Mouse (Mus musculus) heart, adult 2 months (tissue): ENCODE measurements around the gene Scai. TPM values are rescaled to one million over a fixed set of nuclear protein-coding genes. Genes with fewer than 3 reads are reported as not detected.

ENCODE experiments used
- DNase-seq, 2 experiments: peaks; one replicate each; pipeline ENCODE4 v3.0.0; 2021
- H3K27ac ChIP-seq: fragments of 200-600 bp; 2 replicates; pipeline ENCODE4 v1.8.1; 2022
- H3K27me3 ChIP-seq: fragments of 200-500 bp; 2 replicates; pipeline ENCODE4 v1.6.1; 2012; ENCODE audit warnings: mild to moderate bottlenecking, low read length, inconsistent platforms, mixed read lengths; ENCODE audit not compliant: control insufficient read depth, insufficient read depth
- H3K36me3 ChIP-seq: fragments of 200-500 bp; 2 replicates; pipeline ENCODE4 v1.6.1; 2012; ENCODE audit warnings: low read length, inconsistent platforms; ENCODE audit not compliant: control insufficient read depth, insufficient read depth
- H3K4me1 ChIP-seq: fragments of 200-500 bp; 2 replicates; pipeline ENCODE4 v1.6.1; 2011; ENCODE audit warnings: low read length; ENCODE audit not compliant: control insufficient read depth, insufficient read depth
- H3K4me3 ChIP-seq: fragments of 200-600 bp; 2 replicates; pipeline ENCODE4 v1.8.1; 2022
- H3K79me2 ChIP-seq: fragments of 200-500 bp; replicated peaks from 2 replicates; pipeline ENCODE4 v1.6.1; 2012; ENCODE audit warnings: mild to moderate bottlenecking, inconsistent platforms, low read length, moderate library complexity, mixed read lengths; ENCODE audit not compliant: control insufficient read depth, insufficient read depth
- H3K9ac ChIP-seq: fragments of 200-500 bp; 2 replicates; pipeline ENCODE4 v1.6.1; 2012; ENCODE audit warnings: low read depth, mild to moderate bottlenecking, control low read depth, inconsistent platforms, low read length, mixed read lengths
- CTCF ChIP-seq: fragments of 200-600 bp; IDR thresholded peaks from 2 replicates; pipeline ENCODE4 v1.8.1; 2022; ENCODE audit warnings: antibody characterized with exemption, mild to moderate bottlenecking, moderate library complexity
- EP300 ChIP-seq: fragments of 200-500 bp; IDR thresholded peaks from 2 replicates; pipeline ENCODE4 v1.6.1; 2011; ENCODE audit warnings: low read depth, low read length, control low read depth; ENCODE audit not compliant: insufficient read depth
- POLR2A ChIP-seq: fragments of 200-500 bp; IDR thresholded peaks from 2 replicates; pipeline ENCODE4 v1.6.1; 2011; ENCODE audit warnings: mild to moderate bottlenecking, low read depth, low read length, control low read depth; ENCODE audit not compliant: insufficient read depth
- WGBS: fragments of 180-500 bp; shearing (Covaris S2); methylation state at CpG from one replicate; pipeline ENCODE4 v1.1.7; 2018; 5-methylcytosine and 5-hydroxymethylcytosine counted together
- intact Hi-C: fragments of 180-260 bp; cut with DNase I; formaldehyde crosslinking; loops from one replicate; pipeline ENCODE4 v1.15.1; 2025
- polyA plus RNA-seq: library from polyadenylated mRNA; depleted of rRNA; stranded (reverse); fragments of >200 nt; gene quantifications from 2 replicates; pipeline ENCODE4 v1.2.3, GENCODE M21; 2012
- total RNA-seq, 2 experiments: library from RNA; stranded (reverse); gene quantifications; 2 replicates each; pipeline ENCODE4 v1.2.3; 2021

The Scai gene
- total and polyA plus RNA-seq, 3 experiments = 1.4 to 4.1 (median 2.9) TPM

DNA sequence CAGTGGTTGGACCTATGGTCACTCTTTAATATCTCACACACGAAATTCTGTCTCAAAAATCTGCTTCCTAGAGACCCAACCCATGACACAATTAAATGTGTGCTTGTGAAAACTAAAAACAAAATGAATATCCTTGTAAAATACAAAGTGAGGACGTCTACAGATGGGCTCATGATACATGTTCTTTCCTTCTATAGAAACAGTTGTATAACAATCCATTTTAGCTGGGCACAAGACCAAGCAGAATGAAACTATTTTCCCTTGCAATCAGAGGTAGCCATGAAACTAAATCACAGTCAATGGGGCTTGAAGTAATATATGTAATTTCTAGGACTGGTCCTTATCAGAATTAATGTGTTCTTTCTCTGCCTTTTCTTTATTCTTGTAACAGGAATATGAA is 39.6 kb downstream of the Scai start:
- no peak for DNase-seq
- intact Hi-C loops = no loop called here
- 70% methylated on average over 2 of the region's 2 CpGs for WGBS
- no peaks in the 10 kb centered on the region for H3K79me2 ChIP-seq
- H3K9ac ChIP-seq = no peak overlapping the region
- no peak for TF ChIP-seq POLR2A
- TF ChIP-seq EP300 = no peak
- no peak for TF ChIP-seq CTCF
- no peak overlapping the region for H3K27ac ChIP-seq
- no peaks in the 10 kb centered on the region; the same call in 1 of the 2 replicates for H3K4me1 ChIP-seq
- H3K4me3 ChIP-seq = no peak overlapping the region
- no peaks in the 10 kb centered on the region for H3K36me3 ChIP-seq
- no peaks in the 10 kb centered on the region for H3K27me3 ChIP-seq

DNA sequence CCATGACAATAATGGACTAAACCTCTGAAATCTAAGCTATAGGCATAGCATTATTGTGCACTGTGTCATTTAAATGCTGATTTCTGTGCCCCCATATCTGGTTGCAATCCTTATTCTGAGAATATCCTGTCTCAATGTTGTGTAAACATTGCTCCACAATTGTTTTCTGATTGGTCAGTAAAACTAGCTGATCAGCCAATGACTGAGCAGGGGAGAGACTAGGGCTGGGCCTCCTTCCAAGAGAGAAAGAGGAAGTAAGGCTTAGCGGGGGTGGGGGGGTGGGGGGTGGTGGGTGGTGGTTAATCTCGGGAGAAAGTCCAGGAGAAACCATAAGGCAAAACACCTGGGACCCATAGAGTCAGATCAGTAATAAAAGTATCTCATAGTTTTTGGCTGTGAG is 42.5 kb downstream of the Scai start:
- DNase-seq = no peak
- no peak overlapping the region for H3K27ac ChIP-seq
- H3K79me2 ChIP-seq = no peaks in the 10 kb centered on the region
- 13% methylated on average over 2 of the region's 2 CpGs for WGBS
- H3K36me3 ChIP-seq = no peaks in the 10 kb centered on the region
- no peaks in the 10 kb centered on the region; the same call in 1 of the 2 replicates for H3K4me1 ChIP-seq
- H3K27me3 ChIP-seq = no peaks in the 10 kb centered on the region
- no peak overlapping the region for H3K9ac ChIP-seq
- TF ChIP-seq EP300 (no peak), CTCF (no peak), POLR2A (no peak)
- intact Hi-C loops = no loop called here
- no peak overlapping the region for H3K4me3 ChIP-seq

DNA sequence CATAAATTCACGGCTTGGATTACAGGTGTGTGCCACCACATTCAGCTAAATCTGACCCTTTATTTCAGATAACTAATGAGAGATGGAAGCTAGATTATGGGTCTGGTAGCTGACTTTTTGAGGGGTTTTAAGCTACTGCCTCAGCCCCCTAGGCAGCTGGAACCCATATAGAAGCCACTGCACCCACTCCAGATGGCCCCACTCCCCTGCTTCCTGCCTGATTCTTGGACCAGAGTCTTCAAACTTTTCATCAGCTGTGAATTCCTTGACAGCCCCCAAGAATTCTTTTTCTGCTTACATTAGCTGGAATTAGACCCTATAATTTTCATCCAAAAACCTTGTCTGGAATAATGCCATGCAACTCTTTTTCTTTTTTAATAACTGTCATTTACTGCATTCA is 44.1 kb downstream of the Scai start:
- Histone ChIP-seq H3K36me3 (no peaks in the 10 kb centered on the region), H3K27me3 (no peaks in the 10 kb centered on the region), H3K79me2 (no peaks in the 10 kb centered on the region), H3K27ac (no peak overlapping the region), H3K4me3 (no peak overlapping the region), H3K4me1 (no peaks in the 10 kb centered on the region; the same call in 1 of the 2 replicates), H3K9ac (no peak overlapping the region)
- TF ChIP-seq EP300 = no peak
- no peak for TF ChIP-seq CTCF
- no peak for TF ChIP-seq POLR2A
- WGBS = 92% methylated on average over 1 of the region's 1 CpGs
- no peak for DNase-seq
- intact Hi-C loops = no loop called here

DNA sequence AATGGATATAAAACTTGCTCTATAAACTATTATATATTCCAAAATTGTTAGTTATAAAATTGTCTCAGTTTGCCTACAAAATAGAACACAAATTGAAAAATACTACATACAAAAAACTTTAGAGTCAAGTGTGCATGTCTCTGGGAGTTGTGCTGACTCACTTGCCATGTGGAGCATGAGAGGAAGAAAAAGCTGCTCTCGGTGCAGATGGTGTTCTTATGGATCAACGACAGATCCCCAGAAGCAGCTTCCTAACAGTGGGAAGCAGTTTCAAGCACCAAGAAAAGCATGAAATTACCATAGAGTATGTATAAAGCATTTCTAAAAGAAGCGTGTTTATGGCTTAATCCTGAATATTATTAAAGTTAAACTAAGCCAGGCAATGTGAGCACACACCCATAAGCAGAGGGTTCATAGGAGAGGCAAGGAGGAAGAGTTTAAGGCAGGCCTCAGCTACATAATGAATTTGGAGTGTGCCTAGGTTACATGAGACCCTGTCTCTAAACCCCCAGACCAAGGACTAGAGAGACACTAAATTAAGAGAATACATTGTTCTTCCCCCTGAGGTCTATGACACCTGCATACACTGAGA is 48.1 kb downstream of the Scai start:
- Histone ChIP-seq H3K4me1 (no peaks in the 10 kb centered on the region), H3K27me3 (no peaks in the 10 kb centered on the region), H3K79me2 (no peaks in the 10 kb centered on the region), H3K4me3 (no peak overlapping the region), H3K36me3 (no peaks in the 10 kb centered on the region), H3K27ac (no peak overlapping the region), H3K9ac (no peak overlapping the region)
- TF ChIP-seq EP300 (no peak), POLR2A (no peak), CTCF (no peak)
- intact Hi-C loops = no loop called here
- DNase-seq = no peak
- 87% methylated on average over 3 of the region's 3 CpGs for WGBS

DNA sequence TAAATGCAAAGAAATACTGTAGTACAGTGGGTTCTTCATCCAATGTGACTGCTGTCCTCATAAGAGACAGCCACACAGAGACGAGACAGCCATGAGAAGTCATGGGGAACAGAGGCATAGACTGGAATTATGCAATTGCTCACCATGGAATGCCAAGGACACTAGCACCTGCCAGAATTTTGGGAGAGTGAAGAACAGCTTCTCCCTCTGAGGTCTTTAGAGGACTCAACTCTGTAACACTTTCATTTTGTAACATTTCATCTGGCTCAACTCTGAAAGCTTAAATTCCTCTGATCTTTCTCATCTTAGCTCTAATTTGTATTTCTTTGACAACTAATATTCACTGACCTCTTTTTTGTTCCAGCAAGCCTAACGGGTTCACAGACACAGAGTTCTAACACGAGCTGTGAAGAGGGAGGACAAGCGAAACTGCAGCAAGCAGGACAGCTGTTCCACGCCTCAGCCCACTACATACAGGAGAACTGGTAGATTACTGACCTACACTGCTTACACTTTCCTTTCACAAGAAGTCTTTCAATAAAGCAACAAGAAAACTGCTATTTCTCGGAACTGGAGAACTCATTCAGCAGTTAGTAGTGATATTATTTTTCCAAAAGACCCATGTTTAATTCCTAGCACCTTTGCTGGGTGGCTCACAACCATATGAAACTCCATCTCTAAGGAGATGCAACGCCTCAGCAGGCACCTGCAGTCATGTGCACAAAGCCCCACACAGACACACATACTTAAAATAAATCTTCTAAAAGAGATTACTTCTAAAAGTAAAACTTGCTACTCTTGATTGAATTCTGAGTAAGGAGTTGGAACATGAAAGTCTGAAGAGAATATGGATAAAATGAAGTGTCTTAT is 49.7 kb downstream of the Scai start:
- Histone ChIP-seq H3K79me2 (no peaks in the 10 kb centered on the region), H3K4me1 (no peaks in the 10 kb centered on the region), H3K9ac (no peak overlapping the region), H3K27ac (peak overlapping the region; percentile 16), H3K4me3 (0 out of 2 replicates have a peak overlapping the region, but pooled peaks have one; percentile 5), H3K27me3 (no peaks in the 10 kb centered on the region), H3K36me3 (no peaks in the 10 kb centered on the region)
- DNase-seq = peak in 1 of 2 experiments; percentile 37
- intact Hi-C loops = no loop called here
- WGBS = 72% methylated on average over 7 of the region's 7 CpGs
- no peak for TF ChIP-seq EP300

DNA sequence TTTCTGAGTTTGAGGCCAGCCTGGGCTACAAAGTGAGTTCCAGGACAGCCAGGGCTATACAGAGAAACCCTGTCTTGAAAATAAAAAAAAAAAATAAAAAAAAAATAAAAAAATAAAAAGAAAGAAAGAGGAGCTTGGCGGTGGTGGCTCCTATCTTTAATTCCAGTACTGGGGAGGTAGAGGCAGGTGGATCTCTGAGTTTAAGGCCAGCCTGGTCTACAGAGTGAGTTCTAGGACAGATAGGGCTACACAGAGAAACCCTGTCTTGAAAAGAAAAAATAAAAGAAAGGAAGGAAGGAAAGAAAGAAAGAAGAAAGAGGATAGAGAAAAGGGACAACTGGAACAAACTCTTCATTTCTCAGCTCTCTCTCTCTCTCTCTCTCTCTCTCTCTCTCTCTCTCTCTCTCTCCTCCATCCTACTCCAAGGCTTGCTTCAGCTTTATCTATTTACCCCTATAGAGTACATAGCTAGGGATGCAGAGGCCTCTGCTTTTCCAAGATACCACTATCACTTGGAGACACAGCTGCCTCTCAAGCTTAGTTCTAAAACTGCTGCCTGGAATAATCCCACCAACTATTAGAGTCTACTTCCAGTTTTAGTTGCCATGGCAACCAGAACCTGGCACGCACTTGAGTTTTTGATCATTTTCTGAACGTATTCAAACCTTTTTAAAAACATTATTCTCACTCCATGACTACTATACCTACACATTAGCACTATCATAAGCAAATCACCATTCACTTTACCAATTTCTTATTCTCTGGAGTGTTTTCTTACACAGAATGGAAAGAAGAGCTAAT is 60.8 kb downstream of the Scai start:
- no peaks in the 10 kb centered on the region for H3K36me3 ChIP-seq

More for the DNA sequence above, 60.8 kb downstream of the Scai start:
- no peak overlapping the region for H3K9ac ChIP-seq
- no peak for DNase-seq
- H3K4me3 ChIP-seq = no peak overlapping the region
- TF ChIP-seq EP300 (no peak), POLR2A (no peak), CTCF (no peak)
- no peaks in the 10 kb centered on the region for H3K4me1 ChIP-seq
- no peak overlapping the region for H3K27ac ChIP-seq
- H3K79me2 ChIP-seq = no peaks in the 10 kb centered on the region
- H3K27me3 ChIP-seq = no peaks in the 10 kb centered on the region
- WGBS = 81% methylated on average over 3 of the region's 3 CpGs
- intact Hi-C loops = no loop called here
